Mouse (Mus musculus): Measurements from ENCODE around the gene Fah. TPM values are rescaled to one million over a fixed set of nuclear protein-coding genes. Genes with fewer than 3 reads are reported as not detected.

Fah gene
- polyA plus RNA-seq (2016; fragmentation: Nextera tagmentation; extraction: Ambion mirVana), result 5.3 TPM in 2 replicates

DNA sequence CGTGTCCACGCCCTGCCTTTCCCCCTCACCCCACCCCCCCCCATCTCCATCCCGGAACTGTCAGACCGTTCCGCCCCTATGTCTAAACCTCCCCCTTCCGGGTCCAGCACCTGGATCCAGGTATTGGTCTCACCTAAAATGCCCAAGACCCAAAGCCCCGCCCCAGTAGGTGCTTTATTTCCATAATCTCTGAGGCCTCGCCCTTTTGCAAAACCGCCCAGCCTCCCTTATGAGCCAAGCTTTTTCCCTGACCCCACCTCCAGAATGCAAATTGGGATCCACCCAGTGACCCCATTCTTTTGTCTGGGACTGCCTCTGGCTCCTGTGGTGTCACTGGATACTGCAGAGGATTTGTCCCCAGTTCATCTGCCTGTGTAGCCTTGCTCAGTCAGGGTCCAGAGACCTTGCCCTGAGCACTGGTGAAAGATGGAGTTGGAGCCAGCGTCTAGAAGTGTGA, at the start of gene Fah:
TSS of gene Fah (minus strand) at position 430 of the 457 bp plus-strand sequence.
- no peaks in the 10 kb centered on the region for H3K36me3 ChIP-seq
- H3K4me3 ChIP-seq, result peak within 1 kb of the TSS; percentile 57
- WGBS, result under 1% methylated on average over 10 of the region's 10 CpGs
- peak within 1 kb of the TSS; percentile 91 for H3K4me2 ChIP-seq (replicated peaks)
- H3K27ac ChIP-seq (replicated peaks), result no peak within 1 kb of the TSS
- peaks cover 14% of the 10 kb centered on the region; the same call in 1 of the 2 replicates for H3K4me1 ChIP-seq
- no peaks in the 10 kb centered on the region for H3K9me3 ChIP-seq
- peak within 1 kb of the TSS; percentile 68 for H3K9ac ChIP-seq (replicated peaks)
- peak; percentile 62 for ATAC-seq (ENCODE audit: low FRiP score, low read depth)
- H3K27me3 ChIP-seq, result peaks cover 15% of the 10 kb centered on the region; the same call in 1 of the 2 replicates

GRCm38 (mm10) chr7:84652740-84653139, 46.2 kb upstream of the Fah start:
- no peak for ATAC-seq (ENCODE audit: low FRiP score, low read depth)
- Histone ChIP-seq H3K4me1 (no peaks in the 10 kb centered on the region), H3K36me3 (no peaks in the 10 kb centered on the region), H3K4me3 (no peak overlapping the region), H3K4me2 (replicated peaks) (no peak overlapping the region), H3K27ac (replicated peaks) (no peak overlapping the region), H3K27me3 (no peaks in the 10 kb centered on the region), H3K9ac (replicated peaks) (no peak overlapping the region), H3K9me3 (no peaks in the 10 kb centered on the region)
- 93% methylated on average over 2 of the region's 2 CpGs for WGBS

DNA sequence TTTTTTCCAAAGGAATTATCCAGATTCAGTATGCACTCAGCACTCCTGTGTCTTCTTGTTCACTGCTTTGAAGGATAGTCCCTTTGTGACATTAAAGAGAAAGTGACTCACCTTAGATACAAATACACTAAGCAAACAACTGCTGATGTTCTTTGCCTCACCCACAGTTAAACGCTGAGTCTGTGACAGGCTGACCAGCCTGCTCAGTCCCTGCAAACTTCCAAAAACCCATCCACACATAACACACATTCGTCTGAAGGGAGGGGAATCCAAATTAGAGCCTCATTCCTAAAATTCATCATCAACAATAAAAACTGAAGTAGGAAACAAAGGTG, 45.4 kb upstream of the Fah start:
- WGBS, result 70% methylated on average over 2 of the region's 2 CpGs

DNA sequence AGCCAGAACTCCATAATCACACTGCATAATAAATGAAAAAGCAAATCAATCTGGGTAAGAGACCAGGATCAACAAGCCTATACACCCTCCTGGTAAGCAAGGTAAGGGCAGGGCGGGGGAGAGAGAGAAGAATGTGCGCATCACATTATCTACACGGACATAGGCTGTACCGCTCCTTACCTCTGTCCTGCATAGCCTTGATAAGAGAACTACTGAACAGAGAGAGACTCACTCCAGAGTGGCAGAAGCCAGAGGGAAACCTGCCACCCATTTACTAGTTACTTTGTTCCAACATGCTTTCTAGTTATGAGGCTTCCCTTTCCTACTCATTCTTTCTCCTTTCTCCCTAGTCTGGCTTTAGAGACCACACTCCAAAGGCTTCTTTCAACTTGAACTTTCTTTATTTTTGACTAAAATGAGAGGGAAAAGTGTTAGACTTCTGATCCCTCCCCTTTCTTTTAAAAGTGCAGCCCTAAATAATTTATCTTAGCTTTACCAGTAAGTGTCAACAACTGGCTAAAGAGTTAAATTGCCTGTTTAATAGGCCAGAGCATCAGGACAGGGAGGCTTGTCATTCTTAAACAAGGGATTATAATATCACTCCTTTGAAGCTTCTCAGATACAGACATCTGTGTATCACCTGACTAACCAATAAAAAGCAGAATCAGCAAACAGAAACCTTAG, 44.9 kb upstream of the Fah start:
- Histone ChIP-seq H3K27ac (replicated peaks) (no peak overlapping the region), H3K4me1 (no peaks in the 10 kb centered on the region), H3K9ac (replicated peaks) (no peak overlapping the region), H3K27me3 (no peaks in the 10 kb centered on the region), H3K4me3 (no peak overlapping the region), H3K4me2 (replicated peaks) (no peak overlapping the region), H3K36me3 (no peaks in the 10 kb centered on the region), H3K9me3 (no peaks in the 10 kb centered on the region)
- 94% methylated on average over 4 of the region's 4 CpGs for WGBS
- ATAC-seq (ENCODE audit: low FRiP score, low read depth), result no peak

More for the DNA sequence above, 45.4 kb upstream of the Fah start:
- Histone ChIP-seq H3K4me2 (replicated peaks) (no peak overlapping the region), H3K4me1 (no peaks in the 10 kb centered on the region), H3K9me3 (no peaks in the 10 kb centered on the region), H3K36me3 (no peaks in the 10 kb centered on the region), H3K4me3 (no peak overlapping the region), H3K27me3 (no peaks in the 10 kb centered on the region), H3K9ac (replicated peaks) (no peak overlapping the region), H3K27ac (replicated peaks) (no peak overlapping the region)
- no peak for ATAC-seq (ENCODE audit: low FRiP score, low read depth)

DNA sequence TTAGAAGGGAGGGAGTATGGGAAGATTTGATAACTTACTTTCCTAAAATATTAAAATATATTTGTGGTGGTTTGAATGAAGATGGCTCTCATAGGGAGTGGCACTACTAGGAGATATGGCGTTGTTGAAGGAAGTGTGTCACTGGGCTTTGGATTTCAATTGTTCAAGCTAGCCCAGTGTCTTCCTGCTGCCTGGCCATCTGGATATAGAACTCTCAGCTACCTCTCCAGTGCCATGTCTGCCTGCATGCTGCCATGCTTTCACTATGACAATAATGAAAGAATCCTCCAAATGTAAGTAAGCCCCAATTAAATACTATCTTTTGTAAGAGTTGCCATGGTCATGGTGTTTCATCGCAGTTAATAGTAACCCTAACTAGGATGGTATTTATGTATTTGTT, 42.5 kb upstream of the Fah start:
- Histone ChIP-seq H3K27ac (replicated peaks) (no peak overlapping the region), H3K9ac (replicated peaks) (no peak overlapping the region), H3K36me3 (no peaks in the 10 kb centered on the region), H3K27me3 (no peaks in the 10 kb centered on the region), H3K9me3 (no peaks in the 10 kb centered on the region), H3K4me3 (no peak overlapping the region), H3K4me2 (replicated peaks) (no peak overlapping the region), H3K4me1 (no peaks in the 10 kb centered on the region)
- WGBS, result 92% methylated on average over 2 of the region's 2 CpGs
- no peak for ATAC-seq (ENCODE audit: low FRiP score, low read depth)

DNA sequence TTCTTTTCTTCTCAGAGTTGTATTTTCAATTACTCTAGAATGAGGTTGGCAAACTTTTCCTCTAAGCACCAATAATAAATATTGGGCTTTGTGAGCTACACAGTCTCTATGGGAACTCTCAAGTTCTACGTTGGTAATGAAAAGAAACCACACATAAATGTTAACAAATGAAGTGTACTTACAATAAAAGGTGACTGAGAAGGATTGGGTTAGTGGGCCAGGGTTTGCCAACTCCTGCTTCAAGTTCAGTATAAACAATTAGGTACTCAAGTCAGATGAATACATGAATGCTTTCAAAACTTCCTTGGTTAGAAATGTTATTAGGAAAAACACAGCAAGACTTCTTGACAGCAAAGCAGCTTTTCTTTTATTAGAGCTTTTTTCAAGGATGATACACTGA, 39.7 kb upstream of the Fah start:
- Histone ChIP-seq H3K9ac (replicated peaks) (no peak overlapping the region), H3K36me3 (no peaks in the 10 kb centered on the region), H3K4me3 (no peak overlapping the region), H3K27ac (replicated peaks) (no peak overlapping the region), H3K27me3 (no peaks in the 10 kb centered on the region), H3K9me3 (no peaks in the 10 kb centered on the region), H3K4me1 (no peaks in the 10 kb centered on the region), H3K4me2 (replicated peaks) (no peak overlapping the region)
- ATAC-seq (ENCODE audit: low FRiP score, low read depth), result no peak
- 77% methylated on average over 1 of the region's 1 CpGs for WGBS

- WGBS, result 93% methylated on average over 6 of the region's 6 CpGs
- no peak for ATAC-seq (ENCODE audit: low FRiP score, low read depth)
Measured at GRCm38 (mm10) chr7:84643270-84643998, 36.9 kb upstream of the Fah start.

GRCm38 (mm10) chr7:84642159-84642928, 35.8 kb upstream of the Fah start:
- no peaks in the 10 kb centered on the region for H3K27me3 ChIP-seq
- no peak for ATAC-seq (ENCODE audit: low FRiP score, low read depth)
- no peaks in the 10 kb centered on the region for H3K36me3 ChIP-seq
- no peaks in the 10 kb centered on the region for H3K9me3 ChIP-seq
- H3K9ac ChIP-seq (replicated peaks), result no peak overlapping the region
- no peak overlapping the region for H3K27ac ChIP-seq (replicated peaks)
- no peaks in the 10 kb centered on the region for H3K4me1 ChIP-seq
- 87% methylated on average over 6 of the region's 6 CpGs for WGBS
- no peak overlapping the region for H3K4me3 ChIP-seq
- no peak overlapping the region for H3K4me2 ChIP-seq (replicated peaks)

More at GRCm38 (mm10) chr7:84643270-84643998, 36.9 kb upstream of the Fah start:
- H3K9me3 ChIP-seq, result no peaks in the 10 kb centered on the region
- H3K36me3 ChIP-seq, result no peaks in the 10 kb centered on the region
- no peak overlapping the region for H3K4me2 ChIP-seq (replicated peaks)
- no peak overlapping the region for H3K9ac ChIP-seq (replicated peaks)
- H3K4me1 ChIP-seq, result no peaks in the 10 kb centered on the region
- no peaks in the 10 kb centered on the region for H3K27me3 ChIP-seq
- H3K4me3 ChIP-seq, result no peak overlapping the region
- no peak overlapping the region for H3K27ac ChIP-seq (replicated peaks)

- no peak for ATAC-seq (ENCODE audit: low FRiP score, low read depth)
- Histone ChIP-seq H3K4me2 (replicated peaks) (no peak overlapping the region), H3K9ac (replicated peaks) (no peak overlapping the region), H3K27ac (replicated peaks) (no peak overlapping the region), H3K27me3 (no peaks in the 10 kb centered on the region), H3K4me3 (no peak overlapping the region), H3K36me3 (peaks cover 3% of the 10 kb centered on the region; the same call in 1 of the 2 replicates), H3K9me3 (no peaks in the 10 kb centered on the region), H3K4me1 (0 out of 2 replicates have a peak, but pooled peaks cover 4% of the 10 kb centered on the region)
Measured at GRCm38 (mm10) chr7:84636939-84637338, 30.4 kb upstream of the Fah start.

GRCm38 (mm10) chr7:84631878-84632277, 25.4 kb upstream of the Fah start:
- Histone ChIP-seq H3K4me2 (replicated peaks) (no peak overlapping the region), H3K27me3 (no peaks in the 10 kb centered on the region), H3K9me3 (no peaks in the 10 kb centered on the region), H3K36me3 (peaks cover 27% of the 10 kb centered on the region; the same call in 1 of the 2 replicates), H3K9ac (replicated peaks) (no peak overlapping the region), H3K4me1 (0 out of 2 replicates have a peak, but pooled peaks cover 4% of the 10 kb centered on the region), H3K27ac (replicated peaks) (no peak overlapping the region), H3K4me3 (no peak overlapping the region)
- no peak for ATAC-seq (ENCODE audit: low FRiP score, low read depth)
- WGBS, result 87% methylated on average over 3 of the region's 3 CpGs

- ATAC-seq (ENCODE audit: low FRiP score, low read depth), result no peak
- Histone ChIP-seq H3K9me3 (no peaks in the 10 kb centered on the region), H3K27me3 (no peaks in the 10 kb centered on the region), H3K9ac (replicated peaks) (no peak overlapping the region), H3K4me2 (replicated peaks) (no peak overlapping the region), H3K36me3 (peaks cover 17% of the 10 kb centered on the region), H3K27ac (replicated peaks) (no peak overlapping the region), H3K4me1 (no peaks in the 10 kb centered on the region), H3K4me3 (no peak overlapping the region)
- 99% methylated on average over 4 of the region's 4 CpGs for WGBS
Measured at GRCm38 (mm10) chr7:84623718-84624117, 17.2 kb upstream of the Fah start.

DNA sequence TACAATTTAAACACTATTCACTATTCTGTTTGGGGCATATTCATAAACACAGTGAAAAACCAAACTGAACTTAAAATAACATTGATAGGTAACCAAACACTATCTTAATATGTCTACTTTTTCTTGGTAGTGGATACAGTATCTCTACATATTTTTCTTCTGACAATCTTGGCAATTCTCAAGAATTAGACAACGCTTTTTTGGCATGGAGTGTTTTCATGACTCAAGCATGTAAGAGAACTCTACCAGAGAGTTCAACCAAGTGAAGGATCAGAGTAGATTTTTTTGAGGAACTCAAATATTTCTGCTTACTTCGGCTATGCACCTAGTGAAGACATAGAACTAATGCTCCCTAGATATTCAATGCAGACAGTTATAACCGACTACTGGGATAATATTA, 14.4 kb upstream of the Fah start:
- H3K27ac ChIP-seq (replicated peaks), result no peak overlapping the region
- H3K36me3 ChIP-seq, result peaks cover 27% of the 10 kb centered on the region
- H3K27me3 ChIP-seq, result no peaks in the 10 kb centered on the region
- H3K9ac ChIP-seq (replicated peaks), result no peak overlapping the region
- no peaks in the 10 kb centered on the region for H3K9me3 ChIP-seq
- ATAC-seq (ENCODE audit: low FRiP score, low read depth), result no peak
- no peak overlapping the region for H3K4me3 ChIP-seq
- H3K4me1 ChIP-seq, result no peaks in the 10 kb centered on the region
- H3K4me2 ChIP-seq (replicated peaks), result no peak overlapping the region
- 96% methylated on average over 3 of the region's 3 CpGs for WGBS
